Mouse (Mus musculus) ES-E14 (cell line): ENCODE results near the gene Tbc1d10c.

ENCODE experiments used
- CHD2 ChIP-seq: IDR thresholded peaks from 2 replicates; pipeline ENCODE4 v1.6.1; 2014; ENCODE audit warnings: mild to moderate bottlenecking, low read depth, low read length, inconsistent platforms
- ZC3H11A ChIP-seq: IDR thresholded peaks from 2 replicates; pipeline ENCODE4 v1.6.1; 2012; ENCODE audit warnings: low read depth, mild to moderate bottlenecking, inconsistent platforms, low read length, borderline replicate concordance
- ZNF384 ChIP-seq: IDR thresholded peaks from 2 replicates; pipeline ENCODE4 v1.6.1; 2012; ENCODE audit warnings: low read depth, low read length, inconsistent platforms

GRCm38 (mm10) chr19:4194021-4194724 lies 3.1 kb upstream of the Tbc1d10c start:
- TF ChIP-seq ZC3H11A = no peak
- TF ChIP-seq CHD2 = no peak
- TF ChIP-seq ZNF384 = no peak
